Mouse (Mus musculus) spleen, adult 2 months (tissue): ENCODE results near the gene Paf1.

Experiments
- CTCF ChIP-seq: fragments of 200-500 bp; IDR thresholded peaks from 2 replicates; pipeline ENCODE4 v1.5.1; 2011; ENCODE audit warnings: mild to moderate bottlenecking, inconsistent platforms; ENCODE audit not compliant: insufficient read depth, insufficient read length, insufficient replicate concordance; ENCODE audit errors: extremely low read depth
- POLR2A ChIP-seq: fragments of 200-500 bp; IDR thresholded peaks from 2 replicates; pipeline ENCODE4 v1.6.1; 2011; ENCODE audit warnings: low read depth, low read length, inconsistent platforms

DNA sequence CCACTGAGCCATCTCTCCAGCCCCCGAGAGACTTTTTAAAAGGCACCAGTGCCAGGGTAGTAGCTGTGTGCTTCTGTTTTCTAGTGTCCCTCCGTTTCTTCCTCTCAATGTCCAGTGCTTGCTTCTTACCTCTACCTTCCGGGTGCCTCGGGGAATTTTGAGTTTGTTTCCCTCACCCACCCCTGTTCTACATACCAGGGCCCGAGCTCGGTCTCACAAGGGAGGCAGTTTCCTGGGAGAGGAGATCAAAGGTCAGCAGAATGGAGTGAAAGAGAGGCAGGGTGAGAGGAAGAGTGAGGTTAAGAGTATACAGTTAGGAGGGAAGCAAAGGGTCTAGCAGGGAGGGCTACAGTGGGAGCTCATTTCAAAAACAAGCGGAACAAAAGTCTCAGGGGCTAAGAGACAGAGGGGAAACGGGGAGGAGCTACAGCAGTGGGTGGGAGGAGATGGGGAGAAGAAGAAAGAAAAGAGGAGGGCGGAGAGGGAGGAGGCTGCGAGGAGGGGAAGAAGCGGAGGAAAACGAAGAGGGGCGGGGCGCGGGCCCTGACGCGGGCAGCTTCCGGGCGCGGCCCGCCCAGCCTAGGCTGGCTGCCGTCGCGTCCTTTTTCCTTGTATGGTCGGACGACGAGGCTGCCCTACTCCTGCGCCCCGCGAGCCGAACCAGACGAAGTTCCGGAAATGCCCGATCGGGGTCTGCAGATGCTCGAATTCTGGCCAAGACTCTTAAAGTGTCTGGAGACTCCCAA, 17.4 kb upstream of the Paf1 start:
- TF ChIP-seq POLR2A: peak; percentile 53; the same call in 1 of the 2 replicates
- TF ChIP-seq CTCF: no peak
